13 mouse cellular contexts compared by ENCODE assay signal in the genomic region with DNA sequence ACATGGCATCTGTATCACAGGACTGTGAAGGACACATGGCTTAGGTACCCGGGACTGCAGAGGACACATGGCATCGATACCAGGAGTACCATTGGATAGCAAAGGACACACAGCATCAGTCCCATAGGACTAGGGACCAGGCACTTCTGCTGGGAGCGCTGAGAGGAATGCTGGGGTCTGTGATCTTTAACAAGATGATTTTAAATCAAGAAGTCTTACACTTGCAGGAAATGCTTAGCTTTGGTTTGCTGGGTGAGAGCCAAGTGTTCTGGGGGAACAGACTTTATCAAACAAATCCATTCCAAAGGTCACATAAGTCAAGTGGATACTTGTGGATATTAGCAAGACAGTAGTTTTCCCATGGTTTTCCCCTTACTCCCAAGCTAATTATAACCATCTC.
DNase-seq lines count a peak whose midpoint lies in the region; ATAC-seq and TF ChIP-seq lines count a peak whose summit lies in the region.
"Had no signal": no experiment of that assay in that cellular context is flagged by ENCODE, and none has a peak within 500 bp of the region (broad histone marks: within the 10 kb centered on the region; RNA-seq: fewer than 3 reads in every experiment).

No protein-coding gene starts in this region.

- H3K27me3 ChIP-seq in stomach, embryonic 14.5 days (ENCODE audit: control insufficient read depth, insufficient read depth, low read length) = no peaks in the 10 kb centered on the region
- no peaks in the 10 kb centered on the region for H3K27me3 ChIP-seq in stomach, postnatal 0 days (ENCODE audit: control insufficient read depth, insufficient read depth, low read length)
- H3K27me3 ChIP-seq in kidney, embryonic 16.5 days (ENCODE audit: insufficient read depth, low read length) = no peaks in the 10 kb centered on the region
- H3K27me3 ChIP-seq in midbrain, embryonic 13.5 days = no peaks in the 10 kb centered on the region
- H3K27me3 ChIP-seq: hindbrain, embryonic 13.5 days; neural tube, embryonic 12.5 days; Patski had no signal

- no peak overlapping the region for H3K4me3 ChIP-seq in stomach, embryonic 14.5 days (ENCODE audit: low read depth, low read length)
- H3K4me3 ChIP-seq in stomach, postnatal 0 days (ENCODE audit: low read depth, low read length) = no peak overlapping the region
- no peak overlapping the region for H3K4me3 ChIP-seq in kidney, embryonic 16.5 days (ENCODE audit: low read length)
- no peak overlapping the region for H3K4me3 ChIP-seq in midbrain, embryonic 13.5 days (replicated peaks)
- H3K4me3 ChIP-seq: erythroblast, embryonic 14.5 days; hindbrain, embryonic 13.5 days; neural tube, embryonic 12.5 days had no signal

- no peak for TF ChIP-seq EP300 in stomach, postnatal 0 days (optimal IDR thresholded peaks at IDR 0.05)

- no peak for TF ChIP-seq CTCF in stomach, postnatal 0 days (IDR thresholded peaks at IDR 0.05; ENCODE audit: low read depth)

- intact Hi-C loops in heart, postnatal 25 days (cut with DNase I) = loop anchor here (5.0 to 10.0 kb wide), 2 partner anchors 40 to 287 kb away; no protein-coding TSS in a partner anchor

- H3K36me3 ChIP-seq in stomach, embryonic 14.5 days (ENCODE audit: control insufficient read depth, insufficient read depth, low read length) = peaks cover 19% of the 10 kb centered on the region
- H3K36me3 ChIP-seq in stomach, postnatal 0 days (ENCODE audit: control insufficient read depth, insufficient read depth, low read length) = peaks cover 15% of the 10 kb centered on the region; the same call in 1 of the 2 replicates
- H3K36me3 ChIP-seq in kidney, embryonic 16.5 days (ENCODE audit: insufficient read depth, low read length) = peaks cover 28% of the 10 kb centered on the region
- peaks cover 66% of the 10 kb centered on the region for H3K36me3 ChIP-seq in midbrain, embryonic 13.5 days

- ATAC-seq in stomach, embryonic 14.5 days (ENCODE audit: insufficient number of reproducible peaks, insufficient read depth, low FRiP score, low read depth) = 0 out of 2 replicates have a peak, but pooled peaks have one; percentile 38
- ATAC-seq in stomach, postnatal 0 days (ENCODE audit: low FRiP score, low TSS enrichment) = no peak
- peak; percentile 58; the same call in 1 of the 2 replicates for ATAC-seq in kidney, embryonic 16.5 days (ENCODE audit: low FRiP score, low TSS enrichment)
- no peak for ATAC-seq in midbrain, embryonic 13.5 days
- ATAC-seq: Patski had no signal

- no peak overlapping the region for H3K27ac ChIP-seq in stomach, embryonic 14.5 days (ENCODE audit: low read length)
- H3K27ac ChIP-seq in stomach, postnatal 0 days (replicated peaks) = no peak overlapping the region
- peak overlapping the region; percentile 72; the same call in 1 of the 2 replicates for H3K27ac ChIP-seq in kidney, embryonic 16.5 days (ENCODE audit: low read length)
- H3K27ac ChIP-seq in midbrain, embryonic 13.5 days = no peak overlapping the region
- H3K27ac ChIP-seq: hindbrain, embryonic 13.5 days; neural tube, embryonic 12.5 days had no signal

- 65% methylated on average over 3 of the region's 3 CpGs for WGBS in stomach, embryonic 14.5 days
- WGBS in stomach, postnatal 0 days = 66% methylated on average over 3 of the region's 3 CpGs
- 60% methylated on average over 3 of the region's 3 CpGs for WGBS in kidney, embryonic 16.5 days
- 88% methylated on average over 3 of the region's 3 CpGs for WGBS in midbrain, embryonic 13.5 days

- DNase-seq in heart, adult 11 months = peak; percentile 94
- no peak for DNase-seq in heart, postnatal 25 days (ENCODE audit: low spot score)
- DNase-seq in stomach, postnatal 0 days (ENCODE audit: low spot score) = no peak
- peak; percentile 33 for DNase-seq in yolk sac, embryonic 10.5 days (ENCODE audit: low spot score)
- DNase-seq in urinary bladder, adult 2 months (ENCODE audit: low spot score) = no peak
- DNase-seq: adrenal gland, postnatal 25 days had no signal

- no peak overlapping the region for H3K9ac ChIP-seq in stomach, embryonic 14.5 days (replicated peaks; ENCODE audit: low read depth, low read length)
- no peak overlapping the region for H3K9ac ChIP-seq in stomach, postnatal 0 days (ENCODE audit: low read length)
- no peak overlapping the region for H3K9ac ChIP-seq in kidney, embryonic 16.5 days (replicated peaks; ENCODE audit: low read length)
- H3K9ac ChIP-seq in midbrain, embryonic 13.5 days (replicated peaks) = no peak overlapping the region
- H3K9ac ChIP-seq: hindbrain, embryonic 13.5 days; neural tube, embryonic 12.5 days had no signal

- H3K4me1 ChIP-seq in stomach, embryonic 14.5 days (ENCODE audit: control insufficient read depth, insufficient read depth, low read length) = peaks cover 17% of the 10 kb centered on the region
- H3K4me1 ChIP-seq in stomach, postnatal 0 days (replicated peaks; ENCODE audit: control insufficient read depth, insufficient read depth) = no peaks in the 10 kb centered on the region
- peaks cover 27% of the 10 kb centered on the region for H3K4me1 ChIP-seq in kidney, embryonic 16.5 days (ENCODE audit: insufficient read depth, low read length)
- 0 out of 2 replicates have a peak, but pooled peaks cover 5% of the 10 kb centered on the region for H3K4me1 ChIP-seq in midbrain, embryonic 13.5 days (replicated peaks)

- H3K4me2 ChIP-seq in stomach, embryonic 14.5 days (replicated peaks; ENCODE audit: low read depth, low read length) = no peak overlapping the region
- H3K4me2 ChIP-seq in stomach, postnatal 0 days (replicated peaks; ENCODE audit: low read depth) = no peak overlapping the region
- H3K4me2 ChIP-seq in kidney, embryonic 16.5 days (replicated peaks; ENCODE audit: low read depth, low read length) = no peak overlapping the region
- no peak overlapping the region for H3K4me2 ChIP-seq in midbrain, embryonic 13.5 days (replicated peaks)
- H3K4me2 ChIP-seq: hindbrain, embryonic 13.5 days; neural tube, embryonic 12.5 days had no signal

- H3K9me3 ChIP-seq in stomach, embryonic 14.5 days (ENCODE audit: control insufficient read depth, low read depth, low read length) = no peaks in the 10 kb centered on the region
- H3K9me3 ChIP-seq in stomach, postnatal 0 days (ENCODE audit: control insufficient read depth, low read length) = no peaks in the 10 kb centered on the region
- H3K9me3 ChIP-seq in kidney, embryonic 16.5 days (ENCODE audit: low read length) = no peaks in the 10 kb centered on the region
- H3K9me3 ChIP-seq in midbrain, embryonic 13.5 days = no peaks in the 10 kb centered on the region
- H3K9me3 ChIP-seq: hindbrain, embryonic 13.5 days; neural tube, embryonic 12.5 days had no signal

Comparison
In these comparisons a context has a peak if more than half of its experiments do, and no peak if none do; other contexts are left out.
1. DNase-seq: peak in heart, adult 11 months (single experiment) and yolk sac, embryonic 10.5 days (single experiment); none in heart, postnatal 25 days (single experiment), stomach, postnatal 0 days (single experiment) and urinary bladder, adult 2 months (single experiment).
2. ATAC-seq: peak in stomach, embryonic 14.5 days (single experiment) and kidney, embryonic 16.5 days (single experiment); none in stomach, postnatal 0 days (single experiment) and midbrain, embryonic 13.5 days (single experiment).